Mouse (Mus musculus): ENCODE results near the gene Gars.

Gene Gars

DNA sequence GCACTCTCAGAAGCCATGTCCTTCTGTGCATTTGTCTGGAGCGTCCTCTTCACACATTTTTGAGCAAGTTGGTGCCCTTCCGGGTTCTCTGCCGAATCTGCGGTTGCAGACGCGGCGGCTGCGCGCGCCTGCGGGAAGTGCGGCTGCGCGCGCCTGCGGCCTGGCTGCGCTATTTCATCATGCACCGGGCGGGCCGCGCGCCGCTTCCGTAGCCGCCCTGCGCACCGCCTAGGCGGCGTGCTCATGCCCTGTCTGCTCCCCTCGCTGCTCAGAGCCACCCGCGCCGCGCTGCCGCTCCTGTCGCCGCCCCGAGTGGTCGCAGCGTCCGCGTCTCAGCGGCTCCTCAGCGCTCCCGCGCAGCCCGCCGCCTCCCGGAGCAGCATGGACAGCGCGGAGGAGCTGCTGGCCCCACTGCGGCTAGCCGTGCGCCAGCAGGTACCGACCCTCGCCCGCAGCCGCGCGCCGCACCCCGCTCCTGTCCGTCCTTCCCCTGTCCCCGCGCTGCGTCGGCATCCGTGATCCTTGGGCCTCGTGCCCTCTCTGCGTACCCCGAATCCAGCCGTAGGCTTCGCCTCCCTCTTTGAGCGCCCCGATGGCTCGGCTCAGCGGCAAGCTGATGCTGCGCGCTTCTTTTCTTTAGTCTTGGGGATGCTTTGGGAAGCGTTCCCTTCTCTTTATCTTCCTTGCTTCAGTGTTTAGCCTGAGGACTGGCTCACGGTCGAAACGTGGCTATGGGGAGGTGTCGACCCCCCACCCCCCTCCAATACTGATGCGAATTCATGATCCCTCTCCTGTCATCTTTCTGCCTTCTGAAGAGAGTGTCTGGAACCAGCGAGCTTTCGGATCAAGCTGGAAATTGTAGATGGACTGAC lies at the start of gene Gars:
Gene Gars (plus strand): TSS at position 209 of the 872 bp plus-strand sequence.
- DNase-seq, result peak; percentile 85

DNA sequence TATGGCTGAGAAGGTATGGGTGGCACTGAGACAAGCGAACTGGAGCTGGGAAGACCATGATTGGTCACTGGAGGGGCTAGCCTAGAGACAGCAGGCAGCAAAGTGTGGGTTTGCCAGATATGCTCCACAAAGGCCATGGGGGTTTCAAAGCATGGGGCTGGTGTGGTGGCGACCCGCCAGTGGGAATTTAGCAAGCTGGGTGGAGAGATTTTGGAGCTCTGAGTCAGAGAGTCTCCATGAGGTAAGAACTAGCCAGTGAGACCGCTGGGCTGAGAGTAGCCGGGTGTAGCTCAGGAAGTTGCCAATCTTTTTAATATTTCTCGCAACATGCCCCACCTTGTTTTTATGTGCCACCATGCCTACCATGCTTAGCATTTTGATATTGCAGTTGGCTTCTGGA lies 49.7 kb upstream of the Gars start:
- no peak for DNase-seq

DNA sequence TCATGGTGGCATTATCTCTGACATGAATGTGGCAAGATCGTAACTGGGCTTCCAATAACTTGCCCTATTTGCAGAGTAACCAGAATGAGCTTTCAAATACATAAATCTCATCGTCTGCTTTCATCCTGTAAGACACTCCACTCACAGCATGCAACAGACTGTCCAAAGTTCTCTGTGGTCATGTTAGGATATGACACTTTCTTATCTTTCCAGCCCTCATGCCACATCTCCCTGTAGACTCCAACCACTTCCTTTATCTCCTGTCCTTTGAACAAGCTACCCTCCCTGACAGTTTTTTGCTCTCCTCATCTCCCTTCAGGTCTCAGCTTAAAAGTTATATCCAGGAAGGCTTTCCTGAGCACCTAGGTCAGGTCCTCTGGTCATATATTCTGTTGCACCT lies 46.6 kb upstream of the Gars start:
- no peak for DNase-seq

DNA sequence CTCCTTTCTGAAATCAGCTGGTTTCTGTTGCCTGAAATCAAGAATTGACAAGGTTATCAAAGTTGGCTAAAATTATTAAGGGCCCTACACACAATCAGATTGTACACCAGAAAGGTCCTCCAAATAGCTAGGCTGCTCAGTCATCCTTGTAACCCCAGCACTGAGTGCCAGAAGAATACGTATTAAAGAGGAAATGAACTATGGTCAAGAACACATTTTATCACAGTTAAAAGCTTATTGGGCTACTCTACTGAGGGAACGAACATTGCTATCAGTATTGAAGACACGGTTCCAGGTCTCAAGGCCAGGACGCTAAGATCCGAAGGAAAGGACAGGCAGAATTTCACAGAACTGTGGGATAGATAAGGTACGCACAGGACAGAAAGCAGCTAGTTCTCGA lies 45.7 kb upstream of the Gars start:
- no peak for DNase-seq

DNA sequence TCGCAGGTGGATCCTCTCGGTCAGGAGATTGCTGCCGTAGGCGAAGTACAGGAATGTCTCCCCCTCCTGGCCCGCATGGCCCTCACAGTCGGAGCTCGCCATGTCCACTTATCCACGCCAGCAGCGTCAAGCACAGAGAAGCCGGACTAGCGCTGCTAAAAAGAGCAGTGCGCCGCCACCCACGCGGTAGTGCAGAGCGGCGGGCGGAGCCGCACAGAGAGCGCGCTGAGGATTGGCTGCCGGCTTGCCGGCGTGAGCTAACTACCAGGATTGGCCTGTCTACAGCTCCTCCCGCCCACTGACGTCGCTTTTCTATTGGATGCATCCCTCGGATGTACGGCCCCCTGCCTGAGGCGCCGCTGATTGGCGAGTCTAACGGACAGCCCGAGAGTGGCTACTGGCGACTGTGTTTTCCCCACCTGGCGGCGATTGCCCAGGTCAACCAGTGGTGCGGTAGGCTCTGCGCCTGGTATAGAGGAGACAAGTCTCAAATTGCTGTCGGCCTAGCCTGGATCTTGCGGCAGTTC lies 45.0 kb upstream of the Gars start, which contains the start of gene Ggct:
Gene Ggct (minus strand): TSS at position 217 of the 527 bp plus-strand sequence.
- DNase-seq, result peak; percentile 95

DNA sequence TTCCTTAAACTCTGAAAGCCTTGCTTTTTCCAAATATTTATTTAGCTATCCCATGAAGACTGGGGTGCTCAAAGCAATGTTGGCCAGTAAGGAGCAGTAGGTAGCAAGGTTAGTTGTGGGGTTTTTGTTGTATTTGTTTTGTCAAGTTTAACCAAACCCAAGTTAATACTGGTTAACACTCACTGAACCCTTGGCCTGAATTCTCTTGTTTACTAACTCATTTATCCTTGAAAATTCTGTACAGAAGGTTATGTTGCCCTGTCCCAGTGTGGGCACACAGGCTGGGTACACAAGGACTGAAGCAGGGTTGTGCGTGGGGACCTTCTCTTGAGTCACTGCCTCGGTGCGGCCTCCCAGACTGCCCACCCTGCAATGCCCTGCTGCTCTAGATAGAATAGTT lies 41.4 kb upstream of the Gars start:
- DNase-seq, result no peak

DNA sequence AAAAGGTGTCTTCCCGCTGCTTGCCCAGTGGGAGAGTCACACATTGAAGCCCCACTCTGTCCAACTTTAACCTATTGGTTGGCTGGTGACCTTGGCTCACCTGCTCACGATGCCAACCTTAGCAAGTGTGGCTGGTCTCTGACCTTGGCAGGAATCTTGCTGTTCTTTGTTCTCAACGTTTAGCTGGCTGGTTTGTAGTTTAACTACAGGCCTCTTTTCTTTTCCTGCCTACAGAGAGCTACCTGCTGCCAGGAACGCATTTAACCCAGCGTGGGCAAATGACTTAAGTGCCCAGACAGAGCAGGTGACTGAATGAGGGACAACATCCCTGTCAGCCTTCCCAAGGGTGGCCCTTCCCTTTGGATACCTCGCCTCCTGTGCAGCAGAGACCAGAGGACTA lies 40.1 kb upstream of the Gars start:
- DNase-seq, result no peak

DNA sequence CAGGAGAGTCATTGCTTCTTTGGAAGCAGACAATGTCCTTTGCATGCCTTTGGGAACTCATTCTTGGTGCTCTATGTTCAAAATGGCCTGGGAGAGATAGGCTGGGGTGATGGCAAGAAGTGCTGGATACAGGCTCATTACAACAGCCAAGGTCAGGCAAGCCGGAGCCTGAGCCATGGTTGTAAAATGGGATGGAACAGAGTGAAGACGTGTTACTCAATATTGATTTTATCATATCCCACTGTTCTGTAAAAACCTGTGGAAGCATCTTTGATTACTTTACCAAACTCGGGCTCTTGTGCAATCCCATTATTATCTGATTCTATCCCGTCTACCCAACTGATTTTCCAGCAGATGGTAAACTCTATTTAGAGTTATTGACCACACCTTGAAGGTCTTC lies 36.5 kb upstream of the Gars start:
- no peak for DNase-seq

DNA sequence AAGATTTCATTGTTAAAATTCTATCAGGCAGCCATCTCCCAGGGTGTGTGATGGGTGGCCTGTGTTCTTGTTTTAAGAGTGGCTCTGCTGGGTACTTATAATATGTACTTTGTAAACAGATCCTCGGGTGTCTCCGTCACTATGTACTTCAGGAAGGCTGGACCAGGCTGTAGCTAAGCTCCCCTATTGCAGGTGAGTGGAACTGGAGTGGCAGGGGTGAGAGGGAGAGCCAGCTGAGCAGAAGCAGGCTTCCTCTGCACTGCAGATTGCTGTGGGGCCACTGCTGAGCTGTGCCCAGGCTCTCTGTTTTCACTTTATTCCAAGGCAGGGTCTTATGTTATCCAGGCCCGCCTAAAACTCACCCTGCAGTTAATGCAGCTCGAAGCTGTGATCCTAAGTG lies 35.4 kb upstream of the Gars start:
- DNase-seq, result no peak

DNA sequence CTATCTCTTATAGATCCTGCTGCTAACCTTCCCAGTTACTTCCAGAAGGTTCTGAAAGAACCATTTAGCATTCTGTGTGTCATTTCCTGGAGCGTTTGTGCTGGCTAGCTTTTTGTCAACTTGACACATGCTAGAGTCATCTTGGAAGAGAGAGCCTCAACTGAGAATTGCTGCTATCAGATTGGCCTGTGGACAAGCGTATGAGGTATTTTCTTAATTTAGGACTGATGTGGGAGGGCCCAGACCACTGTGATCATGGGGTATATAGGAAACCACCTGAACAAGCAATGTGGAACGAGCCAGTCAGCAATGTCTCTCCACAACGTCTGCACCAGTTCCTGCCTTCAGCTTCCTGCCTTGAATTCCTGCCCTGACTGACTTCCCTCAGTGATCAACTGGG lies 34.2 kb upstream of the Gars start:
- DNase-seq, result no peak

DNA sequence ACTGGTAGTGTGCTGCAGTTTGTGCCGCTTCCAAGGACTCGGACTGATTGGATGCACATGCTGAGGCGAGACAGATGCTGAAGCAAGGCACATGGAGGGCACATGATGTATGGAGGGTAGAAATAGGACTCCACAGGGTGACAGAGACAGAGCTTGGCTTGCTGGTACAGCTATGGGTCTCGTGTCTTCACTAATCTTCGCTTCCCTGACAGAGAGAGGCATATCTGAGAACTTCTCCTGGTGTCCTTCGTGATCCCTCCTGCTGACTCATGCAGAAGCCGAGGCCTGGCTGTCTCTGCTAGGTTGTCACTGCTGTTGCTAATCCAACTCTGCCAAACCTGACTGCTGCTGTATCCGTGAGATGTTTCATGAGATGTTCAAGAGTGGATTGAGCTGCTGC lies 29.4 kb upstream of the Gars start:
- no peak for DNase-seq

DNA sequence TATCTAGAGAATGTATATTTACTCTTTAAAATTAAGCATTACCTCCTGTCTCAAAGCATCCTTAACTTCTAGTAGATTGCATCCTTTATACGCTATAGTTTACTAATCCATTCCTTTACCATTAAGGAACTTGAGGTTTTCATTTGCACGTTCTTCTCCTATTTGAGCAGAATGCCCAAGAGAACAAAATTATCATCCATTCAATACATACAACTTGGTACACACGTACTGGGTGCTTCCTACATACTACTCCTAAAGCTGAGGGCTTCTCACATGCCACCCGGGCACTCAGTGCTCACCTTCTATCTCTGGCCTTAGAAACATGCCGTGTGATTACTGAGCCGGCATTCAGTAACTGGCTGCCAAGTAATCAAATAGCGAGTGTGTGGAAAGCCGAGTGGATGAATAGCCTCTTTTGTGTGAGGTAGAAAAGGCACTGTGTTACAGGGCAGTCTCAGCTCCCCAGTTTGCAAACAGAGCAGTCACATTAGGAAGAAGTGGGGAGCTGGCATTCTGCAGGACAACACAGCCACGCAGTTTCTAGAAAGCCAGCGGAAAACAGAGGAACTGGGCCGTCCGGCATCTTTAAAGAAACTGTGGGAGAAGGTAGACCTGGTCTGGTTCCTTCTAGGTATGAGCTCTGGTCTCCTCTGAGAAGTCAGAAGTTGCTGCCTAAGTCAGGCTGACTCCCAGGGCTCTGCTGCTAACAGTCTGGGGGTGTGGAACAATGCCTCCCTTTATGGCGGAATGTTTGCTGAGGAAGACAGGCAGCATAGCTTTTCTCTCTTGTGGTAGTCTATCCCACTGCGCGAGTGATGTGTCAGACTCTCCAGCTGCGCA lies 28.2 kb upstream of the Gars start:
- DNase-seq, result no peak

DNA sequence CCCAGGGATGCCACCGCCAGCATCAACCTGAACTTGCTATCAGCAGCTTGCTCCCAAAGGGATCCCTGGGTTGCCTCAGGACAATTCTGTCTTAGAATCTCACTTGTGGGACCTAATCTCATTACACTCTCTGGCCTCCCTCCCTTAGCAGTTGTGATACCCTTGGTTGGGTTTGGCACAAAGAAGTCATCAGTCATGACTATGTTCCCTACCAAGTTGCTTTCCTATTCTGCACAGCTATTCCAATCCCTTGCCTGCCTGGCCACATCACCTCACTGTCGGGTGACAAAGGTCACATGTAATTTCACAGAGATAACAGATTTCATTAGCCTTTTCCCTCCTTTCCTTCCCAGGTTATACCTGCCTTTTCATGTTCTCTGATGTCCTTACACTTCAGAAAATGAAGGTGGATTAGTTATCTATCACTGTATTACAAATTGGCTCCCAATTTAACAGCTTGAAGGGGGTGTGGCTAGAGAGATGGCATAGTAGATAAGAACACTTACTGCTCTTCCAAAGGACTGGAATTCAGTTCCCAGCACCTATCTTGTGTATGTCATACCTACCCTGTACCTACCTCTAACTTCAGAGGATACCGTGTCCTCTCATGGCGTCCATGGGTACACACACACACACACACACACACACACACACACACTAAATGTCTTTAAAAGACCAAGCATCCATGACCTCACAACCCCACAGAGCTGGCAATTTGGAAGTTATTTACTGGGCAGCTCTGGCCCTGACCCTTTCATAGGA lies 27.3 kb upstream of the Gars start:
- no peak for DNase-seq

DNA sequence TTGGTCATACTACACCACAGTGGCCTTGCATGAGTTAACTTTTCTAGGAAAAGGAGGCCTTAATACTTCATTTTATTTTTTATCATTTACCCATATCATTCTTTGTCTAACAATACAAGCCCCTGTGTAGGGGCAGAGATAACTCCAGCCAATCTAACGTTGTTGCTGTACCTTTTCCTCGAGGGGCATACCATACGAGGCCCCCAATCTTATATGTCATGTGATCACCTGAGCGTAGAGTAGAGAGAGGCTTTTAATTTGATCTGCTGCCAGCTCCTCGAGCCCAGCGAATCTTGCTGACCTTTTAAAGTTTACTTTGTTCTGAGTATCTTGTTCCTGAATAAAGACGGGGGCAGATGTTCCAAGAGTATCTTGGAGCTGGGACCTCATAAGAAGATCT lies 25.3 kb upstream of the Gars start:
- DNase-seq, result no peak

DNA sequence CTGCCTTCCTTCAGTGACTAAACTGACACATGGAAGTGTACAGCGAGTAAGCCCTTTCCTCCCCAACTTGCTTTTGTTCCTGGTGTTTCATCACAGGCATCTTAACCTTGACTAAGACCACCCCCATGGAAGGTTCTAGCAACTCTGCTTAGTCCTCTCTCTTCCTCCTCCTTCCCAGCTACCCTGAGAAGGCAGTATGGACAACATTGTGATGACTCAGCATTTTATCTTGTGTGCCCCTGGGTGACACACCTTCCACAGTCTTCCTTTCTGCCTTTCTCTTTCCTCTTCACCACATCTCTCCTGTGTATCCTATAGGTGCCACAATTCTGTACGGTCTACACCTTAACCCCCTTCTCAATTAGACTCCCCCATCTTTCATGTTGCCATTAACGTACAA lies 23.6 kb upstream of the Gars start:
- DNase-seq, result no peak

DNA sequence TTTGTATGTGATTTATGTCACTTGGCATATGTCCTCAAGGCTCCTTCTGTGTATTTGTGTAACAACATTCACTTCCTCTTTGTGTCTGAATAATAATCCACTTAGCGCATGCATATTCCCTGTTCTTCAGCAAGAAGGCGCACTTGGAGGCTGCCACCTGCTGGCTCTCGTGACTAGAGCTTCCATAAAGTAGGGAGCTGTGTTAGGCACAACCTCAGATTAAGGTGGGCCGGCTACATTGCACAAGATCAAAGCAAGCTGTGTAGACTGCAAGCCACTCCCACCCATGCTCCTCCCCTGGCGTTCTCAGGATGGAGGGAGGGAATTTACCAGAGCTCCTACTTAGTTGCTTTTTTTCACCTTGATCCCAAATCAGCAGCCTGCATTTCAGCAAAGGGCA lies 21.6 kb upstream of the Gars start:
- DNase-seq, result no peak

DNA sequence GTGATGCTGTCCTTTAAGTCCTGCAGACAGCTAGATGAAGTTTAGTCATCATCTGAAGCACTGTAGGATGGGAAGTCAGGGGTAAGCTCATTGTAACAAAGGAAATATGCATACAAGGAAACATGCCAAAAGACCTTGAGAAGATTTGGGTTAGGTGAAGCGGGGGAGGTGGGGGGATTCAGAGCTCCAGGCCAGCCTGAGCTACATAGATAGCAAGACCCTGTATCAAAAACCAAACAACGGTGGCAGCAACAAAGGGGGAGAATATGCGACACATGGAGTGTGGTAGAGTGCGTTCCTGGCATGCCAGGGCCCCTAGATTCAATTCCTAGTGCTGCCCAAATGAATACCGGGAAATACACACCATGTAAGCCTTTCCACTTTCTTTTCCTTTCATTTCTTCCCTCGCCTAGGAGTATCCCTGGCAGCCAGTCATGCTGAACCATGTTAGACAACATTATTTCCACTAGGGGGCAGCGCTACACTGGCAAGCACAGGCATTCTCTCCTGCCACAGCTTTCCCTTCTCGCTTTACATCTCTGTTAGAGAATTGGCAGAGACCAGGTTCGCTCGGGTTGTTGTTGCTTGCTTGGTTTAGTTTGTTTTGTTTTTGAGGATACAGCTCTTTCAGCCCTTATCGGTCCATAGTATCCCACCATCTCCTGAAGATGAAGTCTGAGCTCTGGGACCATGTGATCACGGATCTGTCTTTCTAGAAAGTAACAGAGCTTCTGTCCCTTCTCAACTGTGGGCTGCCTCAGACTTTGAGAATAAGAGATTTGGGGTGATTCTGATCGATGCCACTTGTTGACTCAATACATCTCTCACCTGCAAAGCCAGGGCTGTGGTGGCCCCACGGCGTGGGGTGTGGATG lies 20.9 kb upstream of the Gars start:
- DNase-seq, result peak; percentile 56

DNA sequence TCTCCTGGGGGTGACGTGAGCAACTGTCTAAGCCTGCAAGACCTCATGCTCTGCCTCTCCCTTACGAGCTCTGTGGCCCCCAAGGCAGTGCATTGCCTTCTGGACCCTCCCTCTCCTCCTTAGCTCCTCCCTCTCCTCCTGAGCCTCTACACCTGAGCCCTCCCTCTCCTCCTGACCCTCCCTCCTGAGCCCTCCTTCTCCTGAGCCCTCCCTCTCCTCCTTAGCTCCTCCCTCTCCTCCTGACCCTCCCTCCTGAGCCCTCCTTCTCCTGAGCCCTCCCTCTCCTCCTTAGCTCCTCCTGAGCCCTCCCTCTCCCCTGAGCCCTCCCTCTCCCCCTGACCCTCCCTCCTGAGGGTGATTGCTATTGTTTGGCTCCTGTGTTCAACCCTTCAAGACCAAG lies 19.4 kb upstream of the Gars start:
- DNase-seq, result no peak

DNA sequence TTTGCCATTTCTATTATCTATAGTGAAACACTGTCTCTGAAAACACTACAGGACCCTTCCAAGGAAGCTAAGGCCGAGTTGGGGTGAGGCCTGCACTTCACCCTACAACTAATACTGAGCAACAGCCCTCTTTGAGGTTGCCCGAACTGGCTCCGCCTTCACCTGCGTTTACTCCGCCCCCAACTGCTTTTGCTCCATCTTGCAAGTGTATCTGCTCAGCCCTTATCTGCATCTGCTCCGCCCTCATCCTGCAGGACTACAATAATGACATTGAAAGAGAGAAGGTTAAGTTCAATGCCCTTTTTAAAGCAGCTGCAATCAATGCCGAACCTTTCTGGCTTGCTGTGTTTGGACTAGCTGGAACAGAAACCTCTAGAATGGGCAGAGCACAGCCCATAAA lies 16.0 kb upstream of the Gars start:
- no peak for DNase-seq

DNA sequence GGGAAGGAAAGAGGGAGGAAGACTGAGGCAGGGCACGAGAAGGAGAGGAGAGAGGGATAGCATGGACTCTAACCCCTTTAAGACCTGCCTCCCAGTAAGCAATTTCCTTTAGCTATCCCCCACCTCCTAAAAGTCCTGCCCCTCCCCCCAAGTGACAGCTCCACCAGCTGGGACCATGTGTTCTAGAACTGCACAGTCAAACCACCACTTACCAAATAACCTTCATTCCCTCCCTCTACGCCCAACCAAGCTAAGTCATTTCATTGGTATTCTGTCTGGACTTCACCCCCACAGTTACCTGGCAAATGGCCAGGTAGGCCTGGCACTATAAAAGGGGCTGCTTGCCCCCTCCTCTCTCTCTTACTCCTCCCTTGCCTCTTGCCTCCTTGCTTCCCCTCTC lies 10.2 kb upstream of the Gars start:
- DNase-seq, result no peak

DNA sequence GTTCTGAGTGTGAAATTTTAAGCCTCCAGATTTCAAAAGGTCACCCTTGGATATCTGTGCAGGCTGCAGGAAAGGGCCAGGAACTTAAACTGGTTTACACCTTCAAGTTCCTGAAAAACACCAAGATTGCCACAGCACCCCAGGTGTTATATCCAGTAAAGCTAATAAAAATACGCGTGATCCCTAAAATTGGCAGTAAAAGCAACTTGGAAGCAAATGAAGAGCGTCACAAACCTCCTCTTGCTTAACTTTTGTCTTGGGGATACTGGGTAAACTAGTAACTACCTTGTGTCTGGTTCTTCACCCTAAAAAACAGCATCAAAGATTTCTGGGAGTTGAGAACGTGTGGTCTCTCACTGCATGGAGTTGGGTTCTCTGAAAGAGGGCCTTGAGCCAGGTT lies 1.1 kb upstream of the Gars start:
- no peak for DNase-seq
